Mouse (Mus musculus) layer of hippocampus, postnatal 36 days (tissue): ENCODE results near the gene Slc25a19. TPM values are rescaled to one million over a fixed set of nuclear protein-coding genes. Genes with fewer than 3 reads are reported as not detected.

Experiments used
- DNase-seq, 2 experiments: peaks; one replicate each; pipeline ENCODE4 v3.0.0; 2022
- total RNA-seq, 2 experiments: library from RNA; stranded (reverse); gene quantifications; 2 replicates each; pipeline ENCODE4 v1.2.3; 2021

Gene Slc25a19
- total RNA-seq, 2 experiments from 2014 or later: 64.0 to 66.0 TPM

- DNase-seq: no peak
Measured at GRCm38 (mm10) chr11:115640978-115641663, 13.0 kb upstream of the Slc25a19 start.

- DNase-seq: no peak
Measured at GRCm38 (mm10) chr11:115640311-115640828, 12.3 kb upstream of the Slc25a19 start.

DNA sequence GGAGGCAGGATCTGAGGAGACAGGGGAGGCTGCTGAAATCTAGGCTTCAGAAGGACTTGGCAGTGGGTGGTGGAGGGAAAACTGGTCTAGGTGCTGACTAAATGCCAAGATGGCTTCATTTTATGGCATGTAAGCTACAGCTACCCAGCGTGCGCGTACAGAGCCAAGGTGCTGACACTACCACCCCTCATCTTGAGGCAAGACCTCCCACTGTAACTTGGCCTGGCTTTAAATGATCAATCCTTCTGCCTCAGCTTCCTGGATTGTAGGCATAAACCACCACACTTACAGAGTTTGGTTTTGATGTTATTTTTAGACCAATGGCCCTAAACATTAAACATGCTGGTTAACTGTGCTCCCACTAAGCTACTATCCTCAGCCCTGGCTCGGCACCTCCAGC lies 11.4 kb upstream of the Slc25a19 start:
- DNase-seq: no peak

DNA sequence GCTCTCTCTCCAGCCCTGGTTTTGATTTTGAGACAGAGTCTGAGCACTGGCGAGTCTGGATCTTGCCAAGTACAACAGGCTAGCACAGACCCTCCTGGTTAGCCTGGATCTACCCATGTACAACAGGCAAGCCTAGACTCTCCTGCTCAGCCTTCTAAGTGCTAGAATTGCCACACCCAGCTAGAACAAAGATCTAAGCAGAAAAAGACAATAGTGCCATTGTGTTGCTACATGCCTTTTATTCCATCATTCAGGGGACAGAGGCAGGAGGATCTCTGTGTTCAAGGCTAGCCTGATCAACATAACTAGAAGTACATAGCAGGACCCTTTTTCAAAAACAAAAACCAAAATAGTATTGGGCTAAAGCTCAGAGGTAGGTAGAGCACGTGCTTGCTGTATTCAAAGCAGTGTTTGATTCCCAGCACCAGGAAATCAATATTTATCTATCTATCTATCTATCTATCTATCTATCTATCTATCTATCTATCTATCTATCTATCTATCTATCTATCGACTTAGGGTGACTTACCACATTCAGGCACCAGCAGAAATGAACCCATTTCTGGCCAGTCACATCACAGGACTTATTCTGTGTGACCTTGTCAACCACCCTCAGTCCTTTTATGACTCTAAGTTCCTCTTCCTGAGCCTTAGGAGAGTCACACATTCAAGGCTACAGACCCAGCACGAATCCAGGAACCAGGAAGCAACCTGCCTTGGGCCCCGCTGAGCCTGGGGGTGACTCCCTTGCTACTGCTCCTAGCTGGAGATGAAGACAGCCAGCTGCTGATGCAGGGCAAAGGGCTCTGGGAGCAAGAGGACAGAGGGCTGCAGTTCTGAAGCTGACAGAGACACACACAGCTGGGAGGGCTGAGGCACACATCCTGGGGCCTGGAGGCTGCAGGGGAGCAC lies 10.7 kb upstream of the Slc25a19 start:
- DNase-seq: no peak

GRCm38 (mm10) chr11:115636960-115637359 lies 8.9 kb upstream of the Slc25a19 start:
- no peak for DNase-seq

- no peak for DNase-seq
Measured at GRCm38 (mm10) chr11:115635484-115635883, 7.4 kb upstream of the Slc25a19 start.

GRCm38 (mm10) chr11:115635041-115635440 lies 6.9 kb upstream of the Slc25a19 start:
- no peak for DNase-seq

GRCm38 (mm10) chr11:115634109-115634508 lies 6.0 kb upstream of the Slc25a19 start:
- DNase-seq: no peak

GRCm38 (mm10) chr11:115632862-115633261 lies 4.8 kb upstream of the Slc25a19 start:
- DNase-seq: no peak

DNA sequence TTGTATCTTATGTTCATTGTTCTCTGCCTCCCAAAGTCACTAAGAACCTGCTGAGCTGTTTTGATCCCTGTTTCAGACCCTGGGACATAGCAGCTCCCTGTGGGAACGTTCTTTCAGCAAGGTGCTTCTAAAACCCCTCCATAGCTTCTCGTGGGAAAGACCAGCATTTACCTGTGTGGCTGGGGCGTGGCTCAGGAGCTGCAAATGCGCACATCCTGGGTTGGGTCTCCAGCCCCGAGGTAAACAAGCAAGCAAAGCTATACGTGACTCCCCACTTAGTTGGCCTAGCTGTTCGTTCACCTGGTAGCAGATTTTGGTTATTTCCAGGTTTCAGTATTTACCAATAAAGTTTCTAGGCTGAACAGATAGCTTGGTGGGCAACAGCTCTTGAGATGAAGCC lies 4.2 kb upstream of the Slc25a19 start:
- DNase-seq: no peak

DNA sequence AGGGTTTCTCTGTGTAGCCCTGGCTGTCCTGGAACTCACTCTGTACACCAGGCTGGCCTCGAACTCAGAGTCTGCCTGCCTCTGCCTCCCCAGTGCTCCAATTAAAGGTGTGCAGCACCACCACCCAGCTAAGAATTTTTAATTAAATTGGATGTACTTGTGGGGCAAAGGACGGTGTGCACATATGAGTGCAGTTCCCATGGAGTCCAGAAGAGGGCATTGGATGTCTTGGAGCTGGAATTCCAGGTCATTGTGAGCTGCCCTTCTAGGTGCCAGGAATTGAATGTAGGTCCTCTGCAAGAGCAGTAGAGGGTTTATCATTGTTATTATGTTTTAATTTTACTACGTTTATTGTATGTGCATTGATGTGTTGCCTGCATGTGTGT lies 3.4 kb upstream of the Slc25a19 start:
- no peak for DNase-seq

DNA sequence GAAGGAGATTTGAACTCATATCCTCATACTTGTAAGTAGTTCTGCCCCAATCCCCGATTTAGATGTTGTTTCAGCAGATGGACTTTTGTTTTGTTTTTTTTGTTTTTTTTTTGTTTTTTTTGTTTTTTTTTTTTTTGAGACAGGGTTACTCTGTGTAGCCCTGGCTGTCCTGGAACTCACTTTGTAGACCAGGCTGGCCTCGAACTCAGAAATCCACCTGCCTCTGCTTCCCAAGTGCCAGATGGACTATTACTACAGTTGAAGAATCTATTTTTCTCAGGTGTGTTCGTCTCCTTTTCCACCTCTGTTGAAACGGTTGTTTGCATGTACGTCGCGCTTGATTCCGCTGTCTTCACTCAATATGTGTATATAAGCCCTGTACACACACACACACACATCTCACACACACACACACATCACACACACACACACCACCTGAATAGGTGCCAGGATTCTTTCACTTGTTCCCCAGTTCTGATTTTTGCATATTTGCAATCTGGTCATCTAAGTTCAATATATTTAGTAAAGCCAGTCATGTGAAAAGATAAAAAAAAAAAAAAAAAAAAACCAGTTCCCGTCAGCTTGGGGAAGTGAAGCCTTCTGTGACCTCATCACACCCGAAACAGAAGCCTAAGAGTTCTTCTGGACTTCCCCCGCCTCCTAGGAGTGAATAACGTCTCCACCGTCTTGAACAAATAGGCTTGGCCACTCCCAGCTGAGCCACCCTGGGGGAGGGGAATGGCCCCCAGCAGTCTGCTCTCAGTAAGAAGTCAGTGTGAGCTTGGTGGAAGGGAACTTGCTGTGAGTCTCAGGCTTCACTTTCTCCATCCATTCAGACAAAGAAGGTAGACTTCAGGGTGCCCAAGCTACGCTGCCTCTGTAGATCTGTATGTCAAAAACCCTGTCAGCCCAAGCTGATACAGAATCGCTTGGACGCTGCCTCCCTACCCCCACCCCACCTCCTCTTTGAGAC lies 2.7 kb upstream of the Slc25a19 start:
- no peak for DNase-seq

DNA sequence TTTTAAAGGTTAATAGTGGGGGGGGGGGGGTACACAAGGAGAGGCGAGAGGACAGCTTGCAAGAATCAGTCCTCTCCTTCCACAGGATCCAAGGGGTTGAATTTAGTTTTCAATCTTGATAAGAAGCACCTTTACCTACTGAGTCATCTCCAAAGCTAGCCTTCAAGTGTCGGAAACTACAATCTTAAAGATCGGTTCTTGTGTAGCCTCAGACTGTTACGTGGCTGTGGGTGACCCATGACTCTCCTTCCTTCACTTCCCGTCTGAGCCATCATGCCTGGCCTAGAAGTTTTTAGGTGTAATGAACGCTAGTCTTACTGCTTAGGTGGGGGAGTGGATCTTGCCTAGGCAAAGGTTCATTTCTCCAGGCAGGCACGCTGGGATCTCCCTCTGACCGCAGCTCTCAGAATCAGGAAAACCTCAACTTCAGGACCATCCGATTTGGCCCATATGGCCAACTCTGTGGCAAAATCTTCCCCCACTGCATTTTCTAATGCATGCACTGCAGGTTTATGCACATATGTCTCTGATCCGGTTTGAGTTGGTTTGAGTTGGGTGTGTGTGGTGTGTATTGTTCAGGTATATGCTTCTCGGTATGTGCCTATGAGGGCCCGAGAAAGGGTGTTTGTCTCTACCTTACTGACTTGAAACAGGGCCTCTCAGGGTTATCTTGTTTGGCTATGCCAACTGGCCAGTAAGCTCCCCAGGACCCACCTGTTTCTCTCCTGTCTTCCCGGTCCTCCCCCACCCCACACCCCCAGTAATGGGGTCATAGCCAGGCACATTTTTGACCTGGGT lies 1.8 kb upstream of the Slc25a19 start:
- no peak for DNase-seq

GRCm38 (mm10) chr11:115628465-115629101 lies 488 bp upstream of the Slc25a19 start:
- no peak for DNase-seq

- DNase-seq: no peak
Measured at GRCm38 (mm10) chr11:115626824-115627616, 1.1 kb downstream of the Slc25a19 start.

DNA sequence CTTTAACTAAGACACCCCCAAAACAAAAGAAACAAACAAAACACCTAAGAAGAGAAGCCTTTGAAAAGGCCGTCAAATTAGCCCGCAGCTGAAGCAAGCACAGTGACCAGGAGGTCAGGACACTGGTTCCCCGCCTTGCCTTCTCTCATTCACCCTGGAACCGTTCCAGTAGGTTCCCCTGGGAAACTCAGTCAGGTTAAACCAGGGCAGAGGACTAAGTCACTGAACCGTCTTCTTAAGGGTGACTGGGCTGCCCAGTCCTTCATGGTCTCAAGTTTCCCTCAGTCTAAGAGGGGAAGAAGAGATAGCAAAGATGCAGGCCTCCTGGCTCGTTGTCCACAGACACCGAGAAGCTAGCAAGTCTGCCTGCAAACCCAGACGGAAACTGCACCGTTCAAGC lies 2.2 kb downstream of the Slc25a19 start:
- DNase-seq: no peak

GRCm38 (mm10) chr11:115623487-115624070 lies 4.5 kb downstream of the Slc25a19 start:
- DNase-seq: no peak

- DNase-seq: no peak
Measured at GRCm38 (mm10) chr11:115619949-115620348, 8.1 kb downstream of the Slc25a19 start.

DNA sequence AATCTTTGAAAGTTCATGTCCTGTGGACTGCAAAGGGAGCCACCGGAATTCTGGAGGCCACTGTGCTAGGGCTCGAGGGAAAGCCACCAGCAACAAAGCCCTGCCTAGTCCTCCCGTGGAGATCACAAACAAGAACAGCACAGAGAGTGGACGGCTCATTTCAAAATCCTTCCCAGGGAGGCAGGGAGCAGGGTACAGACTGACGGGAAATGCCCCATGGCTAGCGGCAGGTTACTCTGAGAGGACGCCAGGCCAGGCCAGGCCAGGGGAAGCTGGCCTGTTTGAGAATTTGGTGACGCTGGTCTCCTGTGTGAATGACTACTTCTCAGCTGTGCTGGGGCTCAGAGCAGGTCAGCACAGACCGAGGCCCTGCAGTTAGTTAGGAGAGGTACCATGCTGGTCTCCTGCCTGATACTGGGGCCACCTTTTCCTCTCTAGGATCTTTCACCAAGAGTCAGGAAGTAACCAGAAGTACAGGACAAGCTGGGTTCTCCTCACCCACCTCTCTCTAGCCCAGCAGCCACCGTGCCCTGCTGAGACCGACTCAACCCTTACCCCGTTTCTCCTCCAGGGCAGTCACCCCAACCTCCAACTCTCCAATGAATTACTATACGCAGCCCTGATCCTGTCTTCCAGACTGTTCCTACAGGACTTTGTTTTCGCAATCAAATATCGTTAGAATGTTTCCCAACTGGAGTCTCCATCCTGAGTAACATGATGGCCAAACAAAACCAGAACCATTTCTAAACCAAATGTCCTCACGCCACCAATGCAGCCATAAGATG lies 9.2 kb downstream of the Slc25a19 start:
- no peak for DNase-seq
